Mouse (Mus musculus) heart, postnatal 0 days (tissue): ENCODE data around the gene Vrk2. TPM values are rescaled to one million over a fixed set of nuclear protein-coding genes. Genes with fewer than 3 reads are reported as not detected.

Source experiments
- ATAC-seq: fragments of 200-750 bp; cut with Nextera tagmentation; 2 replicates; pipeline ENCODE4 v1.8.0; 2017; ENCODE audit warnings: low read depth, moderate number of reproducible peaks, moderate library complexity; ENCODE audit not compliant: insufficient read depth
- DNase-seq: peaks from one replicate; pipeline ENCODE4 v3.0.0-alpha.2; 2016; ENCODE audit warnings: low spot score
- H3K27ac ChIP-seq: fragments of 300-500 bp; sonication (generic); 2 replicates; pipeline ENCODE4 v1.5.1; 2014; ENCODE audit warnings: low read depth, mild to moderate bottlenecking
- H3K27me3 ChIP-seq: fragments of 300-500 bp; sonication (generic); 2 replicates; pipeline ENCODE4 v1.6.1; 2014; ENCODE audit warnings: low read length, mixed read lengths; ENCODE audit not compliant: control insufficient read depth, insufficient read depth
- H3K36me3 ChIP-seq: fragments of 300-500 bp; sonication (generic); replicated peaks from 2 replicates; pipeline ENCODE4 v1.6.1; 2014; ENCODE audit warnings: low read length, mixed read lengths; ENCODE audit not compliant: control insufficient read depth, insufficient read depth
- H3K4me1 ChIP-seq: fragments of 300-500 bp; sonication (generic); 2 replicates; pipeline ENCODE4 v1.6.1; 2014; ENCODE audit warnings: antibody characterized with exemption; ENCODE audit not compliant: control insufficient read depth, insufficient read depth
- H3K4me2 ChIP-seq: fragments of 300-500 bp; sonication (generic); 2 replicates; pipeline ENCODE4 v1.6.1; 2014; ENCODE audit warnings: low read depth, mild to moderate bottlenecking, low read length, moderate library complexity
- H3K4me3 ChIP-seq: fragments of 300-500 bp; sonication (generic); 2 replicates; pipeline ENCODE4 v1.5.1; 2014; ENCODE audit warnings: low read depth, low read length
- H3K9ac ChIP-seq: fragments of 300-500 bp; sonication (generic); replicated peaks from 2 replicates; pipeline ENCODE4 v1.6.1; 2014; ENCODE audit warnings: low read depth, low read length, mixed read lengths
- H3K9me3 ChIP-seq: fragments of 300-500 bp; sonication (generic); replicated peaks from 2 replicates; pipeline ENCODE4 v1.6.1; 2016; ENCODE audit warnings: low read length; ENCODE audit not compliant: control insufficient read depth
- CTCF ChIP-seq: IDR thresholded peaks from 2 replicates; pipeline ENCODE4 v1.5.1; 2016; ENCODE audit warnings: antibody characterized with exemption, control low read depth, low read depth
- EP300 ChIP-seq: IDR thresholded peaks from 2 replicates; pipeline ENCODE4 v1.6.1; 2016; ENCODE audit warnings: antibody characterized with exemption, low read depth
- WGBS: fragments of 180-500 bp; shearing (Covaris S2); extraction: QIAGEN DNeasy Blood & Tissue Kit; methylation state at CpG from one replicate; pipeline ENCODE4 v1.1.7; 2014; 5-methylcytosine and 5-hydroxymethylcytosine counted together
- polyA plus RNA-seq: library from polyadenylated mRNA; unstranded; fragments of >200 nt; fragmentation: Nextera tagmentation; extraction: Ambion mirVana; gene quantifications from 2 replicates; pipeline ENCODE4 v1.2.1, GENCODE M21; 2015
- total RNA-seq: library from RNA; depleted of rRNA; stranded (reverse); fragments of >200 nt; gene quantifications from 2 replicates; pipeline ENCODE4 v1.2.3, GENCODE M21; 2014; ENCODE audit warnings: low replicate concordance

Gene Vrk2
- total and polyA plus RNA-seq, 2 experiments from 2014 or later: 4.3 to 10.0 TPM

GRCm38 (mm10) chr11:26598876-26599275, 5.1 kb upstream of the Vrk2 start:
- WGBS: 59% methylated on average over 1 of the region's 1 CpGs
- no peak for ATAC-seq
- Histone ChIP-seq H3K27me3 (no peaks in the 10 kb centered on the region), H3K9ac (no peak overlapping the region), H3K4me3 (no peak overlapping the region), H3K9me3 (no peaks in the 10 kb centered on the region), H3K36me3 (no peaks in the 10 kb centered on the region), H3K27ac (no peak overlapping the region), H3K4me1 (no peaks in the 10 kb centered on the region), H3K4me2 (no peak overlapping the region)
- DNase-seq: no peak
- TF ChIP-seq CTCF (no peak), EP300 (no peak)

GRCm38 (mm10) chr11:26597761-26598160, 4.0 kb upstream of the Vrk2 start:
- Histone ChIP-seq H3K27me3 (no peaks in the 10 kb centered on the region), H3K36me3 (no peaks in the 10 kb centered on the region), H3K9me3 (no peaks in the 10 kb centered on the region), H3K4me3 (no peak overlapping the region), H3K9ac (no peak overlapping the region), H3K4me1 (peaks cover under 1% of the 10 kb centered on the region; the same call in 1 of the 2 replicates), H3K4me2 (no peak overlapping the region), H3K27ac (no peak overlapping the region)
- TF ChIP-seq EP300 (no peak), CTCF (no peak)
- ATAC-seq (no peak), DNase-seq (no peak)
- WGBS: 72% methylated on average over 6 of the region's 6 CpGs

DNA sequence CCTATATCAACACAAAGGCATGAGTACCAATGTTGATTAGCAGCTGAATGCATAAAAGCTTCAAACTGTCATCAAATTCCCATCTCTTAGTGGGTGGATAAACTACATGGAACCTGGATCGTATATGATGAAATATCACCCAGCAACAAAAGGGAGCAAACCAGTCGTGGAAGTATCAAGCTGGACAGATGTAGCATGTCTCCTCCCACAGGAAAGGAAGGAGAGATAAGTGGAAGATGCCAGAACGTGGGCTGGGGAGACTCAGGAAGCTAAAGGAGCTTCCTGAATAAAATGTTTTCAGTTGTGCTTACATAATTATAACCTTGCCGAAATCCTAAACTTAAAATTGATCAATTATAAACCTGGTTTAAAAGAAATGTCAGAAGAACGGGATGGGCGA, 3.3 kb upstream of the Vrk2 start:
- no peak overlapping the region for H3K4me3 ChIP-seq
- no peak overlapping the region for H3K27ac ChIP-seq
- no peak for ATAC-seq
- 53% methylated on average over 6 of the region's 6 CpGs for WGBS
- DNase-seq: no peak
- no peak overlapping the region for H3K4me2 ChIP-seq
- TF ChIP-seq EP300 (no peak), CTCF (no peak)
- H3K27me3 ChIP-seq: no peaks in the 10 kb centered on the region
- no peaks in the 10 kb centered on the region for H3K36me3 ChIP-seq
- no peak overlapping the region for H3K9ac ChIP-seq
- no peaks in the 10 kb centered on the region for H3K9me3 ChIP-seq
- peaks cover 6% of the 10 kb centered on the region for H3K4me1 ChIP-seq

GRCm38 (mm10) chr11:26596186-26596585, 2.4 kb upstream of the Vrk2 start:
- WGBS: 82% methylated on average over 1 of the region's 1 CpGs
- ATAC-seq (no peak), DNase-seq (no peak)
- Histone ChIP-seq H3K27ac (no peak overlapping the region), H3K9me3 (no peaks in the 10 kb centered on the region), H3K4me1 (peaks cover 6% of the 10 kb centered on the region), H3K4me3 (no peak overlapping the region), H3K27me3 (no peaks in the 10 kb centered on the region), H3K36me3 (no peaks in the 10 kb centered on the region), H3K9ac (no peak overlapping the region), H3K4me2 (no peak overlapping the region)
- TF ChIP-seq EP300: no peak
- no peak for TF ChIP-seq CTCF

DNA sequence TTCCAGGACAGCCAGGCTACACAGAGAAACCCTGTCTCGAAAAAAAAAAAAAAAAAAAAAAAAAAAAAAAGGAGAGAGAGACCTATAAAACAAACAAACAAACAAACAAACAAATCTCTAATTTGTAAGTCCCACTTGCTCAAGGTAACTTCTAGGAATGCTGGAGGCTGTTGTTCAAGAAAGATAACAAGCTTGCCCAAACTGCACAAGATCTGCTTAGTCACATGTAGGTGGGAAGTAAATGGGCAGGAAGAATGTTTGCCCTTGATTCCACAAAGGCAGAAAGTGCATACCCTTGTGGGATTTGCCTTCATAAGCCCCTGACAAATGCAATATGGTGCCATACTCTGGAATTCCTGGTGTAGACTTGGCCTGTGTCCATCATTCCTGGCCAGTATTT, 688 bp upstream of the Vrk2 start:
- 80% methylated on average over 1 of the region's 1 CpGs for WGBS
- H3K9me3 ChIP-seq: no peaks in the 10 kb centered on the region
- TF ChIP-seq EP300 (no peak), CTCF (no peak)
- no peak overlapping the region for H3K4me3 ChIP-seq
- DNase-seq: no peak
- H3K9ac ChIP-seq: no peak overlapping the region
- H3K27me3 ChIP-seq: no peaks in the 10 kb centered on the region
- no peak overlapping the region for H3K4me2 ChIP-seq
- no peak overlapping the region for H3K27ac ChIP-seq
- no peaks in the 10 kb centered on the region; the same call in none of the 2 replicates for H3K36me3 ChIP-seq
- ATAC-seq: no peak
- H3K4me1 ChIP-seq: peaks cover 6% of the 10 kb centered on the region

- Histone ChIP-seq H3K36me3 (no peaks in the 10 kb centered on the region; the same call in none of the 2 replicates), H3K27ac (peak overlapping the region; percentile 87), H3K4me3 (peak overlapping the region; percentile 90), H3K4me1 (peaks cover 6% of the 10 kb centered on the region), H3K4me2 (peak overlapping the region; percentile 77), H3K9me3 (no peaks in the 10 kb centered on the region), H3K9ac (peak overlapping the region; percentile 84), H3K27me3 (no peaks in the 10 kb centered on the region)
- TF ChIP-seq CTCF (no peak), EP300 (no peak)
- ATAC-seq (no peak), DNase-seq (no peak)
- 32% methylated on average over 6 of the region's 6 CpGs for WGBS
Observed at GRCm38 (mm10) chr11:26592395-26593053, 1.3 kb downstream of the Vrk2 start.
